Mouse (Mus musculus): ENCODE data around the gene Atp2b4. TPM values are rescaled to one million over a fixed set of nuclear protein-coding genes. Genes with fewer than 3 reads are reported as not detected.
"Not testable (repeated sequence)": the region's sequence is repeated elsewhere in the genome, so short reads cannot be mapped to it uniquely, and the experiment has no call there.

Gene Atp2b4
- polyA plus RNA-seq, 1 experiment from 2014 or later = 14.9 TPM

- H3K27me3 ChIP-seq (replicated peaks; ENCODE audit: control insufficient read depth, insufficient read depth, low read length) = no peaks in the 10 kb centered on the region
- ATAC-seq = no peak
- no peak overlapping the region for H3K9ac ChIP-seq (ENCODE audit: low read depth, low read length)
- no peaks in the 10 kb centered on the region for H3K9me3 ChIP-seq (ENCODE audit: control insufficient read depth, low read length)
- no peak overlapping the region for H3K4me3 ChIP-seq (ENCODE audit: low read length)
- H3K4me1 ChIP-seq (ENCODE audit: control insufficient read depth, insufficient read depth, low read length) = 0 out of 2 replicates have a peak, but pooled peaks cover 3% of the 10 kb centered on the region
- H3K36me3 ChIP-seq (ENCODE audit: control insufficient read depth, insufficient read depth, low read length) = no peaks in the 10 kb centered on the region
- H3K4me2 ChIP-seq (ENCODE audit: low read depth, low read length) = no peak overlapping the region
- WGBS = 55% methylated on average over 3 of the region's 3 CpGs
- H3K27ac ChIP-seq (ENCODE audit: low read length) = no peak overlapping the region
These were observed 129.0 kb downstream of the Atp2b4 start for GRCm38 (mm10) chr1:133671801-133672200.

- Histone ChIP-seq H3K36me3 (ENCODE audit: control insufficient read depth, insufficient read depth, low read length) (no peaks in the 10 kb centered on the region), H3K9ac (ENCODE audit: low read depth, low read length) (no peak overlapping the region), H3K9me3 (ENCODE audit: control insufficient read depth, low read length) (no peaks in the 10 kb centered on the region), H3K4me2 (ENCODE audit: low read depth, low read length) (no peak overlapping the region), H3K4me3 (ENCODE audit: low read length) (no peak overlapping the region), H3K27ac (ENCODE audit: low read length) (peak overlapping the region; percentile 84; the same call in 1 of the 2 replicates), H3K27me3 (replicated peaks; ENCODE audit: control insufficient read depth, insufficient read depth, low read length) (no peaks in the 10 kb centered on the region), H3K4me1 (ENCODE audit: control insufficient read depth, insufficient read depth, low read length) (0 out of 2 replicates have a peak, but pooled peaks cover 3% of the 10 kb centered on the region)
- WGBS = 84% methylated on average over 3 of the region's 3 CpGs
- ATAC-seq = no peak
These were observed 129.6 kb downstream of the Atp2b4 start for GRCm38 (mm10) chr1:133671266-133671665.

GRCm38 (mm10) chr1:133670776-133671175 is 130.1 kb downstream of the Atp2b4 start:
- no peak overlapping the region for H3K9ac ChIP-seq (ENCODE audit: low read depth, low read length)
- peak overlapping the region; percentile 84 for H3K27ac ChIP-seq (ENCODE audit: low read length)
- 0 out of 2 replicates have a peak, but pooled peaks cover 3% of the 10 kb centered on the region for H3K4me1 ChIP-seq (ENCODE audit: control insufficient read depth, insufficient read depth, low read length)
- H3K4me3 ChIP-seq (ENCODE audit: low read length) = no peak overlapping the region
- 67% methylated on average over 6 of the region's 6 CpGs for WGBS
- ATAC-seq = peak; percentile 64
- no peaks in the 10 kb centered on the region for H3K27me3 ChIP-seq (replicated peaks; ENCODE audit: control insufficient read depth, insufficient read depth, low read length)
- no peaks in the 10 kb centered on the region for H3K9me3 ChIP-seq (ENCODE audit: control insufficient read depth, low read length)
- no peak overlapping the region for H3K4me2 ChIP-seq (ENCODE audit: low read depth, low read length)
- no peaks in the 10 kb centered on the region for H3K36me3 ChIP-seq (ENCODE audit: control insufficient read depth, insufficient read depth, low read length)

GRCm38 (mm10) chr1:133670190-133670589 is 130.7 kb downstream of the Atp2b4 start:
- Histone ChIP-seq H3K27me3 (replicated peaks; ENCODE audit: control insufficient read depth, insufficient read depth, low read length) (no peaks in the 10 kb centered on the region), H3K36me3 (ENCODE audit: control insufficient read depth, insufficient read depth, low read length) (no peaks in the 10 kb centered on the region), H3K27ac (ENCODE audit: low read length) (peak overlapping the region; percentile 84), H3K9ac (ENCODE audit: low read depth, low read length) (peak overlapping the region; percentile 32; the same call in 1 of the 2 replicates), H3K4me3 (ENCODE audit: low read length) (peak overlapping the region; percentile 35), H3K4me2 (ENCODE audit: low read depth, low read length) (peak overlapping the region; percentile 43), H3K4me1 (ENCODE audit: control insufficient read depth, insufficient read depth, low read length) (0 out of 2 replicates have a peak, but pooled peaks cover 3% of the 10 kb centered on the region), H3K9me3 (ENCODE audit: control insufficient read depth, low read length) (no peaks in the 10 kb centered on the region)
- 58% methylated on average over 12 of the region's 12 CpGs for WGBS
- peak; percentile 92 for ATAC-seq

GRCm38 (mm10) chr1:133668618-133669017 is 132.2 kb downstream of the Atp2b4 start:
- Histone ChIP-seq H3K4me1 (ENCODE audit: control insufficient read depth, insufficient read depth, low read length) (0 out of 2 replicates have a peak, but pooled peaks cover 9% of the 10 kb centered on the region), H3K4me3 (ENCODE audit: low read length) (no peak overlapping the region), H3K27me3 (replicated peaks; ENCODE audit: control insufficient read depth, insufficient read depth, low read length) (no peaks in the 10 kb centered on the region), H3K36me3 (ENCODE audit: control insufficient read depth, insufficient read depth, low read length) (no peaks in the 10 kb centered on the region), H3K4me2 (ENCODE audit: low read depth, low read length) (no peak overlapping the region), H3K9ac (ENCODE audit: low read depth, low read length) (no peak overlapping the region), H3K27ac (ENCODE audit: low read length) (no peak overlapping the region), H3K9me3 (ENCODE audit: control insufficient read depth, low read length) (no peaks in the 10 kb centered on the region)
- no peak for ATAC-seq
- WGBS = 81% methylated on average over 3 of the region's 3 CpGs

GRCm38 (mm10) chr1:133667721-133668120 is 133.1 kb downstream of the Atp2b4 start:
- Histone ChIP-seq H3K4me3 (ENCODE audit: low read length) (no peak overlapping the region), H3K4me2 (ENCODE audit: low read depth, low read length) (no peak overlapping the region), H3K27ac (ENCODE audit: low read length) (no peak overlapping the region), H3K4me1 (ENCODE audit: control insufficient read depth, insufficient read depth, low read length) (0 out of 2 replicates have a peak, but pooled peaks cover 9% of the 10 kb centered on the region), H3K9me3 (ENCODE audit: control insufficient read depth, low read length) (no peaks in the 10 kb centered on the region), H3K27me3 (replicated peaks; ENCODE audit: control insufficient read depth, insufficient read depth, low read length) (no peaks in the 10 kb centered on the region), H3K9ac (ENCODE audit: low read depth, low read length) (no peak overlapping the region), H3K36me3 (ENCODE audit: control insufficient read depth, insufficient read depth, low read length) (no peaks in the 10 kb centered on the region)
- no peak for ATAC-seq
- WGBS = 66% methylated on average over 7 of the region's 7 CpGs

GRCm38 (mm10) chr1:133665713-133666112 is 135.1 kb downstream of the Atp2b4 start:
- not testable (repeated sequence) for H3K27me3 ChIP-seq (replicated peaks; ENCODE audit: control insufficient read depth, insufficient read depth, low read length); ATAC-seq; H3K4me1 ChIP-seq (ENCODE audit: control insufficient read depth, insufficient read depth, low read length); H3K4me3 ChIP-seq (ENCODE audit: low read length); H3K36me3 ChIP-seq (ENCODE audit: control insufficient read depth, insufficient read depth, low read length); H3K27ac ChIP-seq (ENCODE audit: low read length); H3K9ac ChIP-seq (ENCODE audit: low read depth, low read length); H3K4me2 ChIP-seq (ENCODE audit: low read depth, low read length); H3K9me3 ChIP-seq (ENCODE audit: control insufficient read depth, low read length)
- 86% methylated on average over 7 of the region's 8 CpGs for WGBS

- no peak for ATAC-seq
- H3K9ac ChIP-seq (ENCODE audit: low read depth, low read length) = no peak overlapping the region; the same call in 1 of the 2 replicates
- H3K9me3 ChIP-seq (ENCODE audit: control insufficient read depth, low read length) = no peaks in the 10 kb centered on the region
- no peaks in the 10 kb centered on the region for H3K36me3 ChIP-seq (ENCODE audit: control insufficient read depth, insufficient read depth, low read length)
- no peaks in the 10 kb centered on the region for H3K27me3 ChIP-seq (replicated peaks; ENCODE audit: control insufficient read depth, insufficient read depth, low read length)
- peak overlapping the region; percentile 55 for H3K27ac ChIP-seq (ENCODE audit: low read length)
- no peak overlapping the region for H3K4me2 ChIP-seq (ENCODE audit: low read depth, low read length)
- WGBS = 65% methylated on average over 11 of the region's 11 CpGs
- peaks cover 12% of the 10 kb centered on the region for H3K4me1 ChIP-seq (ENCODE audit: control insufficient read depth, insufficient read depth, low read length)
- no peak overlapping the region for H3K4me3 ChIP-seq (ENCODE audit: low read length)
These were observed 136.5 kb downstream of the Atp2b4 start for GRCm38 (mm10) chr1:133664203-133664970.

- peaks cover 20% of the 10 kb centered on the region for H3K4me1 ChIP-seq (ENCODE audit: control insufficient read depth, insufficient read depth, low read length)
- no peak for ATAC-seq
- no peak overlapping the region for H3K4me2 ChIP-seq (ENCODE audit: low read depth, low read length)
- H3K27me3 ChIP-seq (replicated peaks; ENCODE audit: control insufficient read depth, insufficient read depth, low read length) = no peaks in the 10 kb centered on the region
- no peak overlapping the region for H3K9ac ChIP-seq (ENCODE audit: low read depth, low read length)
- H3K36me3 ChIP-seq (ENCODE audit: control insufficient read depth, insufficient read depth, low read length) = no peaks in the 10 kb centered on the region
- peak overlapping the region; percentile 55 for H3K27ac ChIP-seq (ENCODE audit: low read length)
- H3K4me3 ChIP-seq (ENCODE audit: low read length) = no peak overlapping the region
- H3K9me3 ChIP-seq (ENCODE audit: control insufficient read depth, low read length) = no peaks in the 10 kb centered on the region
- WGBS = 56% methylated on average over 4 of the region's 4 CpGs
These were observed 137.4 kb downstream of the Atp2b4 start for GRCm38 (mm10) chr1:133663427-133663826.
